Mouse (Mus musculus) forebrain, embryonic 13.5 days (tissue): ENCODE data around the gene Ccdc33. TPM values are rescaled to one million over a fixed set of nuclear protein-coding genes. Genes with fewer than 3 reads are reported as not detected.

Experiments
- ATAC-seq: fragments of 200-750 bp; cut with Nextera tagmentation; 2 replicates; pipeline ENCODE4 v1.8.0; 2017
- H3K27ac ChIP-seq: fragments of 300-500 bp; sonication (generic); 2 replicates; pipeline ENCODE4 v1.5.1; 2015; ENCODE audit warnings: inconsistent platforms, mild to moderate bottlenecking, moderate library complexity
- H3K27me3 ChIP-seq: fragments of 300-500 bp; sonication (generic); 2 replicates; pipeline ENCODE4 v1.6.1; 2015; ENCODE audit warnings: mild to moderate bottlenecking, inconsistent platforms
- H3K36me3 ChIP-seq: fragments of 300-500 bp; sonication (generic); 2 replicates; pipeline ENCODE4 v1.6.1; 2015; ENCODE audit warnings: mild to moderate bottlenecking, inconsistent platforms; ENCODE audit not compliant: poor library complexity, severe bottlenecking
- H3K4me1 ChIP-seq: fragments of 300-500 bp; sonication (generic); 2 replicates; pipeline ENCODE4 v1.6.1; 2015; ENCODE audit warnings: inconsistent platforms
- H3K4me2 ChIP-seq: fragments of 300-500 bp; sonication (generic); 2 replicates; pipeline ENCODE4 v1.6.1; 2015; ENCODE audit warnings: inconsistent platforms, mild to moderate bottlenecking, moderate library complexity
- H3K4me3 ChIP-seq: fragments of 300-500 bp; sonication (generic); 2 replicates; pipeline ENCODE4 v1.5.1; 2015; ENCODE audit warnings: mild to moderate bottlenecking, inconsistent platforms
- H3K9ac ChIP-seq: fragments of 300-500 bp; sonication (generic); 2 replicates; pipeline ENCODE4 v1.6.1; 2015; ENCODE audit warnings: mild to moderate bottlenecking, inconsistent platforms
- H3K9me3 ChIP-seq: fragments of 300-500 bp; sonication (generic); replicated peaks from 2 replicates; pipeline ENCODE4 v1.6.1; 2016; ENCODE audit warnings: inconsistent platforms
- WGBS: fragments of 180-500 bp; shearing (Covaris S2); methylation state at CpG from one replicate; pipeline ENCODE4 v1.1.7; 2015; 5-methylcytosine and 5-hydroxymethylcytosine counted together
- polyA plus RNA-seq: library from polyadenylated mRNA; unstranded; fragments of >200 nt; fragmentation: Nextera tagmentation; extraction: Ambion mirVana; gene quantifications from 2 replicates; pipeline ENCODE4 v1.2.1, GENCODE M21; 2015

Gene Ccdc33
- polyA plus RNA-seq, 1 experiment from 2014 or later, result 1.8 TPM

GRCm38 (mm10) chr9:58125811-58126210, 7.2 kb upstream of the Ccdc33 start:
- H3K27me3 ChIP-seq, result 0 out of 2 replicates have a peak, but pooled peaks cover 4% of the 10 kb centered on the region
- 29% methylated on average over 4 of the region's 4 CpGs for WGBS
- peaks cover 30% of the 10 kb centered on the region for H3K4me1 ChIP-seq
- H3K36me3 ChIP-seq, result no peaks in the 10 kb centered on the region
- no peak overlapping the region for H3K27ac ChIP-seq
- H3K4me3 ChIP-seq, result no peak overlapping the region
- no peak for ATAC-seq
- no peak overlapping the region for H3K4me2 ChIP-seq
- no peak overlapping the region for H3K9ac ChIP-seq
- no peaks in the 10 kb centered on the region for H3K9me3 ChIP-seq

DNA sequence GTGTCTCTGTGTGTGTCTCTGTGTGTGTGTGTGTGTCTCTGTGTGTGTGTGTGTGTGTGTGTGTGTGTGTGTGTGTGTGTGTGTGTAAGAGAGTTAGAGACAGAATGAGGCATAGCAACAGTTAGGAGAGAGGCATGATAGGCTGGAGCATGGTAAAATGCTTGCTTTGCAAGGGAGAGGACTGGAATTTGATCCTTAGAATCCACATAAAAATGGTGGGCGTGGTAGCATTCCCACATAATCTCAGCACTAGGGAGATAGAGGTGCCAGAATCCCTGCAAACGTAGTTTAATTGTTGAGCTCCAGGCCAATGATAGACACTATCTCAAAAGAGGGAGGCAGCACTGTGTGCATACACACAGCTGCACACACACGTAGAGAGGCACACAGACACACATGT, 6.5 kb upstream of the Ccdc33 start:
- ATAC-seq, result no peak
- 0 out of 2 replicates have a peak, but pooled peaks cover 4% of the 10 kb centered on the region for H3K27me3 ChIP-seq
- H3K27ac ChIP-seq, result no peak overlapping the region
- peaks cover 30% of the 10 kb centered on the region for H3K4me1 ChIP-seq
- no peak overlapping the region for H3K9ac ChIP-seq
- WGBS, result 43% methylated on average over 3 of the region's 3 CpGs
- H3K4me2 ChIP-seq, result no peak overlapping the region
- H3K4me3 ChIP-seq, result no peak overlapping the region
- H3K36me3 ChIP-seq, result no peaks in the 10 kb centered on the region
- no peaks in the 10 kb centered on the region for H3K9me3 ChIP-seq

DNA sequence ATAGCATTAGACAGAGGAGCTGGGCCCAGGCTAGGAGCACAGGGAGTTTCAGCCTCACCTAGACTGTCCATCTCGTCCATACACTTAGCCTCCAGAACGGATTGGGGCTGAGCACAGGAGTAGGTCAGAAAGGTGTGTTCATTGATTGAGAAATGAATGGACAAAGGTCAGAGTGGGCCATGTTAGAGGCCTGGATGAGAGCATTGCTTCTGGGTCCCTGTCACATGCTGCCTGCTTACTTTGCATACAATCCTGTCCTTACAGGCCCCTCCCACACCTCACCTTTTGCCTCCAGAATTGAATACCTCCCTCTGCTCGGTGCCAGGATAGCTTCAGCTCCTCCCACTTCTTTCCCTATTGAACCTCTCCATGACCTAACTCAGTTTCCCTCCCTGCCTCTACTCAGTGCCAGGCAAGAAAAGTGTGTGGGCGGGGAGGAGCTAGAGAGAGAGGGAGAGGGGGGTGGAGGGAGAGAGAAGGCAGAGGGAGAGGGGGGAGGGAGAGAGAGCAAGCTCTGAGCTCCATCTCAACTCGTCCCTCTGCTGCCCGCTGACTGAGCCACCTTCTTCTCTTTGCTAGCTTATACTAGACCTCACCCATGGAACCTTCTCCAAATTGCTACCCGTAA, 2.5 kb downstream of the Ccdc33 start:
- Histone ChIP-seq H3K27ac (peak overlapping the region; percentile 100), H3K9ac (peak overlapping the region; percentile 10; the same call in 1 of the 2 replicates), H3K27me3 (peaks cover 4% of the 10 kb centered on the region; the same call in 1 of the 2 replicates), H3K36me3 (no peaks in the 10 kb centered on the region), H3K4me1 (peaks cover 73% of the 10 kb centered on the region), H3K4me2 (no peak overlapping the region), H3K4me3 (no peak overlapping the region), H3K9me3 (no peaks in the 10 kb centered on the region)
- 26% methylated on average over 6 of the region's 7 CpGs for WGBS
- no peak for ATAC-seq

- Histone ChIP-seq H3K4me3 (no peak overlapping the region), H3K4me1 (peaks cover 80% of the 10 kb centered on the region), H3K4me2 (no peak overlapping the region), H3K27me3 (peaks cover 4% of the 10 kb centered on the region; the same call in 1 of the 2 replicates), H3K27ac (peak overlapping the region; percentile 100), H3K36me3 (no peaks in the 10 kb centered on the region), H3K9me3 (no peaks in the 10 kb centered on the region), H3K9ac (0 out of 2 replicates have a peak overlapping the region, but pooled peaks have one; percentile 18)
- ATAC-seq, result peak; percentile 8; the same call in 1 of the 2 replicates
- WGBS, result 24% methylated on average over 7 of the region's 7 CpGs
Measured at GRCm38 (mm10) chr9:58115297-58115925, 3.2 kb downstream of the Ccdc33 start.

GRCm38 (mm10) chr9:58114019-58114418, 4.6 kb downstream of the Ccdc33 start:
- WGBS, result 3% methylated on average over 9 of the region's 9 CpGs
- Histone ChIP-seq H3K4me3 (peak overlapping the region; percentile 26; the same call in 1 of the 2 replicates), H3K4me1 (peaks cover 87% of the 10 kb centered on the region), H3K36me3 (no peaks in the 10 kb centered on the region), H3K27ac (peak overlapping the region; percentile 100), H3K9me3 (no peaks in the 10 kb centered on the region), H3K4me2 (peak overlapping the region; percentile 58), H3K27me3 (peaks cover 4% of the 10 kb centered on the region; the same call in 1 of the 2 replicates), H3K9ac (peak overlapping the region; percentile 14)
- no peak for ATAC-seq

- Histone ChIP-seq H3K4me3 (peak overlapping the region; percentile 26), H3K36me3 (no peaks in the 10 kb centered on the region), H3K27me3 (peaks cover 4% of the 10 kb centered on the region; the same call in 1 of the 2 replicates), H3K4me1 (peaks cover 82% of the 10 kb centered on the region), H3K4me2 (peak overlapping the region; percentile 58), H3K27ac (peak overlapping the region; percentile 100), H3K9me3 (no peaks in the 10 kb centered on the region), H3K9ac (peak overlapping the region; percentile 58)
- peak; percentile 22 for ATAC-seq
- 2% methylated on average over 22 of the region's 22 CpGs for WGBS
Measured at GRCm38 (mm10) chr9:58113279-58113884, 5.2 kb downstream of the Ccdc33 start.

DNA sequence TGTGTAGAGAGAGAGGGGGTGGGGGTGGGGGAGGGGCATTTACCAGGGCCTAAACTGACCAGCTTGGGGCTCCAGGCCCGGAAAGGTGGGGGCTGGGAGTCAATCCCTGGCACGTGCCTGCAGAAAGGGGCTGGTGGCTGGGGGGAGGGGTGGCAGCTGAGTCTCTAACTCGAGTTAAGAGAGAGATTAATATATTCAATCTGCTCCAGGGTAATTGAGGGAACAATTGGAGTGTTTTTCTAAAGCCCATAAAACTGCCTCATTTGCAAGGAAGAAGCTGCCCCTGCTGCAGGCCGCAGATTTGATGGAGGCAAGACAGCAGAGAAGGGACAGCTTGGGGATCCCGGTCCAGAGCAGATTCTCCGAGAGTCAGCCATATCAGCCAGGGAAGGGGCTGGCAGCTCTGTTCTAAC, 5.8 kb downstream of the Ccdc33 start:
- peak; percentile 75 for ATAC-seq
- Histone ChIP-seq H3K36me3 (no peaks in the 10 kb centered on the region), H3K4me3 (peak overlapping the region; percentile 26), H3K4me2 (peak overlapping the region; percentile 58), H3K27ac (peak overlapping the region; percentile 100), H3K4me1 (peaks cover 81% of the 10 kb centered on the region), H3K9ac (peak overlapping the region; percentile 58), H3K27me3 (peaks cover 4% of the 10 kb centered on the region; the same call in 1 of the 2 replicates), H3K9me3 (no peaks in the 10 kb centered on the region)
- WGBS, result 0% methylated on average over 6 of the region's 6 CpGs

DNA sequence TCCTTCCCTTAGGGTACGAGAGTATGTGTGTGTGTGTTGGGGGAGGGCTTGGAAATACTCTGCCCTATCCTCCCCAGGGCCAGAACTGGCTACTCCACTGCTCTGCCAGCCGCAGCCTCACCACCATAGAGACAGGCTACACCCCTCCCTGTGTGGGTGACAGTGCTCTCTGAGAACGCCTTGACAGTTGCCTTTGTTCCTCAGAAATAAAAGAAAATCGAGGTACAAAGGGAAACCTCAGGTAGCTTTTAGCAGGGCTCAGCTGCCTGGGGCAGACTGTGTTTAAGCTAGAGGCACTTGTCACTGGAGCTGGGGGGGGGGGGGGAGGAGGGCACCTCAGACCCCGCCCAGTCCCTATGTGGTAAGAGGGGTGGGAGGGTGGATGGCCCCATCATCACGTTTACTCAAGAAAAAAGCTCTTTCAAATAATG, 6.3 kb downstream of the Ccdc33 start:
- H3K4me1 ChIP-seq, result peaks cover 85% of the 10 kb centered on the region
- peak overlapping the region; percentile 100 for H3K27ac ChIP-seq
- peak; percentile 65 for ATAC-seq
- WGBS, result 0% methylated on average over 6 of the region's 6 CpGs
- H3K4me3 ChIP-seq, result no peak overlapping the region
- H3K27me3 ChIP-seq, result peaks cover 3% of the 10 kb centered on the region; the same call in 1 of the 2 replicates
- peak overlapping the region; percentile 58 for H3K4me2 ChIP-seq
- no peaks in the 10 kb centered on the region for H3K36me3 ChIP-seq
- peak overlapping the region; percentile 51 for H3K9ac ChIP-seq
- no peaks in the 10 kb centered on the region for H3K9me3 ChIP-seq

DNA sequence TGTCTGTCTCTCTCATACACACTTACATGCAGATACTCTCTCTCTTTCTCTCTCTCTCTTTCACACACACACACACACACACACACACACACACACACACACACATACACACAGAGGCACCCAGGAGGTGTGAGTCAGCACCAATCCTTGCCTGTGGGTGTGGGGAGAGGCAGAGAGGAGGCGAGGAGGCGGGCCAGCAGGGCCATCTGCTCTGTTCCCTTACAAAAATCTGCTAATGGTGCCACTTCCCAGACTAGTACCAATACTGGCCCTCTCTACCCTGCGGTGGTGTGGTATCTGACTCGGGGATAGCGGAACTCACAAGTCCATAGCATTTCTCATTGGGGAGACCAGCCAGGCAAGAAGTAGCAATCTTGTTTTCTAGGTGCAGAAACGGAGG, 7.2 kb downstream of the Ccdc33 start:
- H3K4me2 ChIP-seq, result peak overlapping the region; percentile 58
- peak; percentile 52 for ATAC-seq

GRCm38 (mm10) chr9:58110787-58111186, 7.8 kb downstream of the Ccdc33 start:
- Histone ChIP-seq H3K4me3 (no peak overlapping the region), H3K4me1 (peaks cover 79% of the 10 kb centered on the region), H3K9ac (peak overlapping the region; percentile 27; the same call in 1 of the 2 replicates), H3K9me3 (no peaks in the 10 kb centered on the region), H3K27ac (peak overlapping the region; percentile 100), H3K36me3 (no peaks in the 10 kb centered on the region), H3K4me2 (peak overlapping the region; percentile 23), H3K27me3 (no peaks in the 10 kb centered on the region; the same call in 1 of the 2 replicates)
- 65% methylated on average over 5 of the region's 5 CpGs for WGBS
- ATAC-seq, result peak; percentile 19; the same call in 1 of the 2 replicates

More for the DNA sequence above, 7.2 kb downstream of the Ccdc33 start:
- Histone ChIP-seq H3K9ac (peak overlapping the region; percentile 21; the same call in 1 of the 2 replicates), H3K36me3 (no peaks in the 10 kb centered on the region), H3K9me3 (no peaks in the 10 kb centered on the region), H3K27ac (peak overlapping the region; percentile 100), H3K27me3 (no peaks in the 10 kb centered on the region; the same call in 1 of the 2 replicates), H3K4me3 (no peak overlapping the region), H3K4me1 (peaks cover 79% of the 10 kb centered on the region)
- 34% methylated on average over 6 of the region's 6 CpGs for WGBS

DNA sequence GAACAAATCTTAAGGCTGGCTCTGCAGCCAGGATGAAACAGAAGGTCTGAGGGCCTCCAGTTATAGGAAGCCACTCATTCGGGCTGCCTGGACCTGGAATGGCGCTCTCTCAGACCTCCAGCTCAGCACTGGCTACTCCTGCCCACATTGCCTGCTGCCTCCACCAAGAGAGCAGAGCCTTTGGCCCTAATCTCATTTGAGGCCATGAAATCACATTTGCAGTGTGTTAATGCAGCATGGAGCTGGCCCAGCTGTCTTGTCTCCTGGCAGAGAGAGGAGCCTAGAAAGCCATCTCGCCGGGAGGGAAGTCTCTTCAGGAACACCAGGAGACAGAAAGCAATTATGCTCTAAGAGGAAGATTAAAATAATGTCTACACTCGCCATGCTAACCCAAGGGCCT, 11.1 kb downstream of the Ccdc33 start:
- no peak overlapping the region for H3K4me3 ChIP-seq
- no peaks in the 10 kb centered on the region for H3K36me3 ChIP-seq
- ATAC-seq, result no peak
- H3K27ac ChIP-seq, result peak overlapping the region; percentile 54
- no peak overlapping the region for H3K9ac ChIP-seq
- no peaks in the 10 kb centered on the region for H3K27me3 ChIP-seq
- WGBS, result 58% methylated on average over 5 of the region's 5 CpGs
- H3K4me1 ChIP-seq, result peaks cover 74% of the 10 kb centered on the region
- no peaks in the 10 kb centered on the region for H3K9me3 ChIP-seq
- no peak overlapping the region for H3K4me2 ChIP-seq
